Mouse (Mus musculus): Measurements from ENCODE around the gene Cd47. TPM values are rescaled to one million over a fixed set of nuclear protein-coding genes. Genes with fewer than 3 reads are reported as not detected.
A peak's percentile ranks its signal among the peaks of the same experiment; 100 is the strongest.

Gene Cd47
- total and polyA plus RNA-seq, 2 experiments: 34.7 to 87.7 TPM

GRCm38 (mm10) chr16:49839681-49840535 lies 39.6 kb downstream of the Cd47 start:
- Histone ChIP-seq H3K27me3 (ENCODE audit: control insufficient read depth, insufficient read depth, low read length) (no peaks in the 10 kb centered on the region), H3K27ac (replicated peaks; ENCODE audit: insufficient read depth, low read depth, low read length) (peak overlapping the region; percentile 69), H3K9ac (ENCODE audit: low read depth, low read length) (peak overlapping the region; percentile 17), H3K79me2 (ENCODE audit: control insufficient read depth, insufficient read depth, low read length) (no peaks in the 10 kb centered on the region), H3K4me3 (ENCODE audit: insufficient read depth, low read depth, low read length) (no peak overlapping the region), H3K4me1 (ENCODE audit: control insufficient read depth, insufficient read depth, low read length) (no peaks in the 10 kb centered on the region), H3K36me3 (ENCODE audit: control insufficient read depth, insufficient read depth, low read length) (no peaks in the 10 kb centered on the region)
- DNase-seq (ENCODE audit: extremely low read depth, low read depth, low spot score): peak; percentile 47
- 64% methylated on average over 15 of the region's 15 CpGs for WGBS
- TF ChIP-seq CTCF (IDR thresholded peaks at IDR 0.05; ENCODE audit: low read depth, low read length) (no peak), POLR2A (IDR thresholded peaks at IDR 0.05; ENCODE audit: extremely low read depth, insufficient read depth, low read length) (no peak)

GRCm38 (mm10) chr16:49843723-49844122 lies 43.4 kb downstream of the Cd47 start:
- no peaks in the 10 kb centered on the region for H3K4me1 ChIP-seq (ENCODE audit: control insufficient read depth, insufficient read depth, low read length)

GRCm38 (mm10) chr16:49847224-49848003 lies 47.1 kb downstream of the Cd47 start:
- WGBS: 87% methylated on average over 5 of the region's 5 CpGs
- Histone ChIP-seq H3K27ac (replicated peaks; ENCODE audit: insufficient read depth, low read depth, low read length) (no peak overlapping the region), H3K4me1 (ENCODE audit: control insufficient read depth, insufficient read depth, low read length) (no peaks in the 10 kb centered on the region)

More at GRCm38 (mm10) chr16:49843723-49844122, 43.4 kb downstream of the Cd47 start:
- no peak overlapping the region for H3K4me3 ChIP-seq (ENCODE audit: insufficient read depth, low read depth, low read length)
- no peak overlapping the region for H3K9ac ChIP-seq (ENCODE audit: low read depth, low read length)
- DNase-seq (ENCODE audit: extremely low read depth, low read depth, low spot score): no peak
- no peak overlapping the region for H3K27ac ChIP-seq (replicated peaks; ENCODE audit: insufficient read depth, low read depth, low read length)
- no peaks in the 10 kb centered on the region for H3K79me2 ChIP-seq (ENCODE audit: control insufficient read depth, insufficient read depth, low read length)
- no peaks in the 10 kb centered on the region for H3K36me3 ChIP-seq (ENCODE audit: control insufficient read depth, insufficient read depth, low read length)
- 78% methylated on average over 1 of the region's 1 CpGs for WGBS
- H3K27me3 ChIP-seq (ENCODE audit: control insufficient read depth, insufficient read depth, low read length): no peaks in the 10 kb centered on the region
- TF ChIP-seq POLR2A (IDR thresholded peaks at IDR 0.05; ENCODE audit: extremely low read depth, insufficient read depth, low read length): no peak

GRCm38 (mm10) chr16:49848651-49849050 lies 48.3 kb downstream of the Cd47 start:
- DNase-seq (ENCODE audit: extremely low read depth, low read depth, low spot score): no peak
- Histone ChIP-seq H3K27me3 (ENCODE audit: control insufficient read depth, insufficient read depth, low read length) (no peaks in the 10 kb centered on the region), H3K36me3 (ENCODE audit: control insufficient read depth, insufficient read depth, low read length) (no peaks in the 10 kb centered on the region), H3K4me1 (ENCODE audit: control insufficient read depth, insufficient read depth, low read length) (peaks cover 2% of the 10 kb centered on the region; the same call in 1 of the 2 replicates), H3K79me2 (ENCODE audit: control insufficient read depth, insufficient read depth, low read length) (no peaks in the 10 kb centered on the region), H3K4me3 (ENCODE audit: insufficient read depth, low read depth, low read length) (no peak overlapping the region), H3K27ac (replicated peaks; ENCODE audit: insufficient read depth, low read depth, low read length) (no peak overlapping the region), H3K9ac (ENCODE audit: low read depth, low read length) (no peak overlapping the region)
- WGBS: 76% methylated on average over 1 of the region's 1 CpGs
- TF ChIP-seq POLR2A (IDR thresholded peaks at IDR 0.05; ENCODE audit: extremely low read depth, insufficient read depth, low read length) (no peak), CTCF (IDR thresholded peaks at IDR 0.05; ENCODE audit: low read depth, low read length) (no peak)

More at GRCm38 (mm10) chr16:49847224-49848003, 47.1 kb downstream of the Cd47 start:
- Histone ChIP-seq H3K79me2 (ENCODE audit: control insufficient read depth, insufficient read depth, low read length) (no peaks in the 10 kb centered on the region), H3K4me3 (ENCODE audit: insufficient read depth, low read depth, low read length) (no peak overlapping the region), H3K36me3 (ENCODE audit: control insufficient read depth, insufficient read depth, low read length) (no peaks in the 10 kb centered on the region), H3K9ac (ENCODE audit: low read depth, low read length) (no peak overlapping the region), H3K27me3 (ENCODE audit: control insufficient read depth, insufficient read depth, low read length) (no peaks in the 10 kb centered on the region)
- TF ChIP-seq POLR2A (IDR thresholded peaks at IDR 0.05; ENCODE audit: extremely low read depth, insufficient read depth, low read length) (no peak), CTCF (IDR thresholded peaks at IDR 0.05; ENCODE audit: low read depth, low read length) (no peak)
- no peak for DNase-seq (ENCODE audit: extremely low read depth, low read depth, low spot score)

- H3K4me1 ChIP-seq (ENCODE audit: control insufficient read depth, insufficient read depth, low read length): peaks cover 7% of the 10 kb centered on the region; the same call in 1 of the 2 replicates
- H3K27ac ChIP-seq (replicated peaks; ENCODE audit: insufficient read depth, low read depth, low read length): no peak overlapping the region
- no peaks in the 10 kb centered on the region for H3K27me3 ChIP-seq (ENCODE audit: control insufficient read depth, insufficient read depth, low read length)
- no peaks in the 10 kb centered on the region for H3K36me3 ChIP-seq (ENCODE audit: control insufficient read depth, insufficient read depth, low read length)
- H3K79me2 ChIP-seq (ENCODE audit: control insufficient read depth, insufficient read depth, low read length): peaks cover 13% of the 10 kb centered on the region; the same call in 1 of the 2 replicates
- no peak for DNase-seq (ENCODE audit: extremely low read depth, low read depth, low spot score)
- WGBS: 93% methylated on average over 3 of the region's 3 CpGs
- H3K4me3 ChIP-seq (ENCODE audit: insufficient read depth, low read depth, low read length): no peak overlapping the region
- no peak overlapping the region for H3K9ac ChIP-seq (ENCODE audit: low read depth, low read length)
- TF ChIP-seq POLR2A (IDR thresholded peaks at IDR 0.05; ENCODE audit: extremely low read depth, insufficient read depth, low read length) (no peak), CTCF (IDR thresholded peaks at IDR 0.05; ENCODE audit: low read depth, low read length) (no peak)
Measured at GRCm38 (mm10) chr16:49852940-49853339, 52.6 kb downstream of the Cd47 start.

All from liver, adult 2 months (tissue).